Mouse (Mus musculus) G1E (cell line): ENCODE results near the gene D430042O09Rik. TPM values are rescaled to one million over a fixed set of nuclear protein-coding genes. Genes with fewer than 3 reads are reported as not detected.

Experiments
- ATAC-seq: 2 replicates; pipeline ENCODE4 v1.8.0; 2016; ENCODE audit warnings: mild to moderate bottlenecking; ENCODE audit not compliant: insufficient number of reproducible peaks, poor library complexity, low FRiP score, severe bottlenecking; ENCODE audit errors: extremely low read depth
- DNase-seq: peaks from one replicate; pipeline ENCODE4 v3.0.0; 2012; ENCODE audit warnings: low spot score
- H3K27me3 ChIP-seq: 2 replicates; pipeline ENCODE4 v1.6.1; 2012; ENCODE audit warnings: mild to moderate bottlenecking, low read length, inconsistent platforms; ENCODE audit not compliant: insufficient read depth
- H3K36me3 ChIP-seq: replicated peaks from 2 replicates; pipeline ENCODE3; 2012; ENCODE audit warnings: mild to moderate bottlenecking, inconsistent platforms
- H3K4me1 ChIP-seq: 2 replicates; pipeline ENCODE4 v1.6.1; 2012; ENCODE audit warnings: low read depth, low read length, inconsistent platforms, mixed read lengths; ENCODE audit not compliant: insufficient read depth
- H3K4me3 ChIP-seq: 2 replicates; pipeline ENCODE4 v1.5.1; 2012; ENCODE audit warnings: low read depth, mild to moderate bottlenecking, inconsistent platforms, low read length, moderate library complexity, mixed read lengths
- H3K9me3 ChIP-seq: replicated peaks from 2 replicates; pipeline ENCODE4 v1.6.1; 2012; ENCODE audit warnings: inconsistent platforms
- CTCF ChIP-seq: IDR thresholded peaks from 2 replicates; pipeline ENCODE4 v1.5.1; 2012; ENCODE audit warnings: low read depth, low read length, inconsistent platforms, mixed read lengths
- GATA1 ChIP-seq: IDR thresholded peaks from 2 replicates; pipeline ENCODE4 v1.6.1; 2012; ENCODE audit warnings: borderline replicate concordance, low read length, inconsistent platforms, mixed read lengths
- GATA2 ChIP-seq: IDR thresholded peaks from 2 replicates; pipeline ENCODE4 v1.6.1; 2012; ENCODE audit warnings: low read depth, low read length, inconsistent platforms, borderline replicate concordance
- TAL1 ChIP-seq: conservative IDR thresholded peaks from 2 replicates; pipeline ENCODE4 v1.6.1; 2012; ENCODE audit warnings: low read depth, low read length, inconsistent platforms, mixed read lengths
- polyA plus RNA-seq: library from polyadenylated mRNA; stranded (reverse); fragments of >175 nt; gene quantifications from 2 replicates; pipeline ENCODE4 v1.2.3, GENCODE M21; 2012
- total RNA-seq, 2 experiments: library from RNA; stranded (forward) in 1 of 2; stranded (reverse) in 1 of 2; fragments of 200-1000 nt in 1 of 2; fragments of >200 nt in 1 of 2; fragmentation: Nextera tagmentation in 1 of 2; gene quantifications; 2 replicates each; pipeline ENCODE4 v1.2.3; 2014 to 2017

Gene D430042O09Rik
- total and polyA plus RNA-seq, 3 experiments = 7.7 to 34.2 (median 17.6) TPM

- no peaks in the 10 kb centered on the region for H3K9me3 ChIP-seq
- H3K4me3 ChIP-seq = no peak overlapping the region
- peaks cover 49% of the 10 kb centered on the region for H3K27me3 ChIP-seq
- no peak for TF ChIP-seq GATA1
- DNase-seq (no peak), ATAC-seq (no peak)
- H3K4me1 ChIP-seq = no peaks in the 10 kb centered on the region
- H3K36me3 ChIP-seq = no peaks in the 10 kb centered on the region
Measured at GRCm38 (mm10) chr7:125920801-125921200, 213.1 kb downstream of the D430042O09Rik start.

- H3K9me3 ChIP-seq = no peaks in the 10 kb centered on the region
- peaks cover 67% of the 10 kb centered on the region for H3K27me3 ChIP-seq
- TF ChIP-seq TAL1 (no peak), CTCF (no peak), GATA2 (no peak)
- H3K4me3 ChIP-seq = no peak overlapping the region
- ATAC-seq (no peak), DNase-seq (no peak)
- no peaks in the 10 kb centered on the region for H3K4me1 ChIP-seq
- no peaks in the 10 kb centered on the region for H3K36me3 ChIP-seq
Measured at GRCm38 (mm10) chr7:125924044-125924443, 216.4 kb downstream of the D430042O09Rik start.

Other genes with a start within 250 kb of the D430042O09Rik start
- gene Nsmce1, start 216.3 kb upstream of the D430042O09Rik start, total RNA-seq (2014; fragmentation: Nextera tagmentation) = 44.0 and 59.3 TPM in 2 replicates
- 97.3 and 102 TPM in 2 replicates for gene Nsmce1, start 216.3 kb upstream of the D430042O09Rik start, total RNA-seq (2017)
- gene Nsmce1, start 216.3 kb upstream of the D430042O09Rik start, polyA plus RNA-seq = 11.5 and 13.0 TPM in 2 replicates
- 21.1 and 23.5 TPM in 2 replicates for gene Il4ra, start 155.8 kb upstream of the D430042O09Rik start, total RNA-seq (2014; fragmentation: Nextera tagmentation)
- gene Il4ra, start 155.8 kb upstream of the D430042O09Rik start, total RNA-seq (2017) = 35.8 and 38.4 TPM in 2 replicates
- 25.9 and 27.8 TPM in 2 replicates for gene Il4ra, start 155.8 kb upstream of the D430042O09Rik start, polyA plus RNA-seq
- not detected in 2 replicates for gene Il21r, start 104.5 kb upstream of the D430042O09Rik start, total RNA-seq (2014; fragmentation: Nextera tagmentation)
- 0.16 and 0.23 TPM in 2 replicates for gene Il21r, start 104.5 kb upstream of the D430042O09Rik start, total RNA-seq (2017)
- gene Il21r, start 104.5 kb upstream of the D430042O09Rik start, polyA plus RNA-seq = 0.11 and 0.14 TPM in 2 replicates
- 74.1 and 74.4 TPM in 2 replicates for gene Gtf3c1, start 108 bp upstream of the D430042O09Rik start, total RNA-seq (2014; fragmentation: Nextera tagmentation)
- 36.8 and 42.1 TPM in 2 replicates for gene Gtf3c1, start 108 bp upstream of the D430042O09Rik start, total RNA-seq (2017)
- 151 and 156 TPM in 2 replicates for gene Gtf3c1, start 108 bp upstream of the D430042O09Rik start, polyA plus RNA-seq